Mouse (Mus musculus) embryonic facial prominence, embryonic 15.5 days (tissue): ENCODE measurements around the gene Slc8a1. TPM values are rescaled to one million over a fixed set of nuclear protein-coding genes. Genes with fewer than 3 reads are reported as not detected.

Source experiments
- ATAC-seq: fragments of 200-750 bp; cut with Nextera tagmentation; 2 replicates; pipeline ENCODE4 v1.8.0; 2017; ENCODE audit warnings: low read depth, moderate TSS enrichment; ENCODE audit not compliant: insufficient number of reproducible peaks, low FRiP score, low TSS enrichment
- H3K27ac ChIP-seq: fragments of 300-500 bp; sonication (generic); replicated peaks from 2 replicates; pipeline ENCODE4 v1.5.1; 2015; ENCODE audit warnings: mild to moderate bottlenecking, inconsistent platforms
- H3K27me3 ChIP-seq: fragments of 300-500 bp; sonication (generic); 2 replicates; pipeline ENCODE4 v1.6.1; 2015; ENCODE audit warnings: inconsistent platforms
- H3K36me3 ChIP-seq: fragments of 300-500 bp; sonication (generic); 2 replicates; pipeline ENCODE4 v1.6.1; 2015; ENCODE audit warnings: mild to moderate bottlenecking, inconsistent platforms
- H3K4me1 ChIP-seq: fragments of 300-500 bp; sonication (generic); 2 replicates; pipeline ENCODE4 v1.6.1; 2015; ENCODE audit warnings: inconsistent platforms
- H3K4me2 ChIP-seq: fragments of 300-500 bp; sonication (generic); replicated peaks from 2 replicates; pipeline ENCODE4 v1.6.1; 2015; ENCODE audit warnings: mild to moderate bottlenecking, inconsistent platforms
- H3K4me3 ChIP-seq: fragments of 300-500 bp; sonication (generic); replicated peaks from 2 replicates; pipeline ENCODE4 v1.5.1; 2015; ENCODE audit warnings: mild to moderate bottlenecking, inconsistent platforms
- H3K9ac ChIP-seq: fragments of 300-500 bp; sonication (generic); 2 replicates; pipeline ENCODE4 v1.6.1; 2015; ENCODE audit warnings: inconsistent platforms
- H3K9me3 ChIP-seq: fragments of 300-500 bp; sonication (generic); replicated peaks from 2 replicates; pipeline ENCODE4 v1.6.1; 2016; ENCODE audit warnings: inconsistent platforms
- WGBS: fragments of 180-500 bp; shearing (Covaris S2); methylation state at CpG from one replicate; pipeline ENCODE4 v1.1.7; 2015; 5-methylcytosine and 5-hydroxymethylcytosine counted together
- polyA plus RNA-seq: library from polyadenylated mRNA; unstranded; fragments of >200 nt; fragmentation: Nextera tagmentation; extraction: Ambion mirVana; gene quantifications from 2 replicates; pipeline ENCODE4 v1.2.1, GENCODE M21; 2015

Slc8a1 gene
- polyA plus RNA-seq, 1 experiment from 2014 or later: 3.3 TPM

DNA sequence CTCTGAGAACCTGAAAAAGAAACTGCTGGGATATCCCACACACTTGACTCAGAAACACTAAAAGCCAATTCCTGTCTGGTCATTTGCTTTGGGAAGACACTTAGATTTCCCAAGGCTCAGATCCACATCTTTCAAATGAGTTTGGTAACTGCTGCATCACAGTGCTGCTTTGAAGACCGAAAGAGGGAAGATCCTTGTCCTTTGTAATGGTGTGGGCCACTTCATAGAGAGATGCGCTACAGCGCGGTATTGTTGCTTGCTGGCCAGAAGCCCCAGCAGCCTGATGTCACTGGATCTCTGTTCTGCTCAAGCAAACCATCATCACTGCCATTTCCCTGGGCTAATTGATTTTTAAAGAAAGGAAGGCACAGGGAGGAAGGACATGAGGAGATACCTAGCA is 325.4 kb downstream of the Slc8a1 start:
- H3K36me3 ChIP-seq: no peaks in the 10 kb centered on the region
- no peak overlapping the region for H3K9ac ChIP-seq
- H3K9me3 ChIP-seq: no peaks in the 10 kb centered on the region
- H3K27ac ChIP-seq: no peak overlapping the region
- no peak overlapping the region for H3K4me2 ChIP-seq
- no peaks in the 10 kb centered on the region for H3K27me3 ChIP-seq
- no peaks in the 10 kb centered on the region for H3K4me1 ChIP-seq
- H3K4me3 ChIP-seq: no peak overlapping the region
- WGBS: 95% methylated on average over 4 of the region's 4 CpGs
- ATAC-seq: no peak

- 75% methylated on average over 4 of the region's 4 CpGs for WGBS
- Histone ChIP-seq H3K9ac (no peak overlapping the region), H3K27ac (no peak overlapping the region), H3K4me3 (no peak overlapping the region), H3K4me1 (no peaks in the 10 kb centered on the region), H3K9me3 (no peaks in the 10 kb centered on the region), H3K36me3 (no peaks in the 10 kb centered on the region), H3K27me3 (no peaks in the 10 kb centered on the region), H3K4me2 (no peak overlapping the region)
- no peak for ATAC-seq
These were observed 334.0 kb downstream of the Slc8a1 start for GRCm38 (mm10) chr17:81404225-81404624.

GRCm38 (mm10) chr17:81403121-81403520 is 335.1 kb downstream of the Slc8a1 start:
- no peak overlapping the region for H3K27ac ChIP-seq
- ATAC-seq: no peak

GRCm38 (mm10) chr17:81402636-81403035 is 335.5 kb downstream of the Slc8a1 start:
- H3K36me3 ChIP-seq: no peaks in the 10 kb centered on the region
- ATAC-seq: no peak
- no peaks in the 10 kb centered on the region for H3K4me1 ChIP-seq
- no peak overlapping the region for H3K27ac ChIP-seq
- 52% methylated on average over 2 of the region's 2 CpGs for WGBS
- H3K4me2 ChIP-seq: no peak overlapping the region
- no peak overlapping the region for H3K9ac ChIP-seq
- H3K4me3 ChIP-seq: no peak overlapping the region
- H3K27me3 ChIP-seq: no peaks in the 10 kb centered on the region
- no peaks in the 10 kb centered on the region for H3K9me3 ChIP-seq

More at GRCm38 (mm10) chr17:81403121-81403520, 335.1 kb downstream of the Slc8a1 start:
- Histone ChIP-seq H3K9ac (no peak overlapping the region), H3K4me1 (no peaks in the 10 kb centered on the region), H3K9me3 (no peaks in the 10 kb centered on the region), H3K4me3 (no peak overlapping the region), H3K27me3 (no peaks in the 10 kb centered on the region), H3K4me2 (no peak overlapping the region), H3K36me3 (no peaks in the 10 kb centered on the region)
- WGBS: 65% methylated on average over 4 of the region's 4 CpGs

GRCm38 (mm10) chr17:81400377-81400776 is 337.8 kb downstream of the Slc8a1 start:
- Histone ChIP-seq H3K27ac (no peak overlapping the region), H3K9me3 (no peaks in the 10 kb centered on the region), H3K4me2 (no peak overlapping the region), H3K27me3 (no peaks in the 10 kb centered on the region), H3K4me3 (no peak overlapping the region), H3K9ac (no peak overlapping the region), H3K36me3 (no peaks in the 10 kb centered on the region), H3K4me1 (no peaks in the 10 kb centered on the region)
- 75% methylated on average over 5 of the region's 5 CpGs for WGBS
- ATAC-seq: no peak

- Histone ChIP-seq H3K9me3 (no peaks in the 10 kb centered on the region), H3K4me1 (no peaks in the 10 kb centered on the region), H3K4me3 (no peak overlapping the region), H3K36me3 (no peaks in the 10 kb centered on the region), H3K9ac (no peak overlapping the region), H3K27ac (no peak overlapping the region), H3K27me3 (no peaks in the 10 kb centered on the region), H3K4me2 (no peak overlapping the region)
- ATAC-seq: no peak
- 73% methylated on average over 1 of the region's 1 CpGs for WGBS
These were observed 340.7 kb downstream of the Slc8a1 start for GRCm38 (mm10) chr17:81397434-81397833.

DNA sequence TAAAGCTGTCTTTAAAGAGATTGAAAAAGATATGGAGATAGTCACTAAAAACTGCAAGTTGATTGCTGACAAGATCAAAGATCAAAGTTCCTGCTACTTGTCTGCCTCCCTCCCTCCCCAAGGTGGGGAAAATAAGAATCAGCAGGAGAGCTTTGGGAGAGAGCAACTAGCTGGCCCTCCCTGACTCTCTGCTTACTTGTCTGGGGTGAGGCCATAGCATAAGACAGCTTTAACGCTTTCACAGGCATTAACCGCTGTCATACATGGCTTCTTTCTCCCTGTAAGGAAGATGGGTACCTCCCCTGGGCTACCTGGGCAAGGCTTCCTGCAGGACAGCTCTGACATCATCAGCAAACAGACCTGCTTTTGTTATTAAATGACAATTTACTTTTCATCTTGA is 344.1 kb downstream of the Slc8a1 start:
- 47% methylated on average over 2 of the region's 2 CpGs for WGBS
- H3K4me1 ChIP-seq: no peaks in the 10 kb centered on the region
- no peaks in the 10 kb centered on the region for H3K36me3 ChIP-seq
- no peaks in the 10 kb centered on the region for H3K27me3 ChIP-seq
- ATAC-seq: no peak
- no peaks in the 10 kb centered on the region for H3K9me3 ChIP-seq
- no peak overlapping the region for H3K27ac ChIP-seq
- H3K4me2 ChIP-seq: no peak overlapping the region
- no peak overlapping the region for H3K4me3 ChIP-seq
- no peak overlapping the region for H3K9ac ChIP-seq

- 50% methylated on average over 4 of the region's 4 CpGs for WGBS
- H3K36me3 ChIP-seq: no peaks in the 10 kb centered on the region
- no peaks in the 10 kb centered on the region for H3K9me3 ChIP-seq
- no peaks in the 10 kb centered on the region for H3K27me3 ChIP-seq
- H3K27ac ChIP-seq: no peak overlapping the region
- ATAC-seq: no peak
- no peak overlapping the region for H3K9ac ChIP-seq
- H3K4me2 ChIP-seq: no peak overlapping the region
- no peak overlapping the region for H3K4me3 ChIP-seq
- no peaks in the 10 kb centered on the region for H3K4me1 ChIP-seq
These were observed 345.1 kb downstream of the Slc8a1 start for GRCm38 (mm10) chr17:81393040-81393439.

GRCm38 (mm10) chr17:81391478-81391877 is 346.7 kb downstream of the Slc8a1 start:
- ATAC-seq: no peak
- H3K4me3 ChIP-seq: no peak overlapping the region
- no peak overlapping the region for H3K4me2 ChIP-seq
- no peaks in the 10 kb centered on the region for H3K27me3 ChIP-seq
- no peaks in the 10 kb centered on the region for H3K4me1 ChIP-seq
- H3K27ac ChIP-seq: no peak overlapping the region
- 87% methylated on average over 7 of the region's 7 CpGs for WGBS
- no peaks in the 10 kb centered on the region for H3K9me3 ChIP-seq
- no peaks in the 10 kb centered on the region for H3K36me3 ChIP-seq
- H3K9ac ChIP-seq: no peak overlapping the region

GRCm38 (mm10) chr17:81390790-81391189 is 347.4 kb downstream of the Slc8a1 start:
- Histone ChIP-seq H3K4me2 (no peak overlapping the region), H3K9ac (no peak overlapping the region), H3K9me3 (no peaks in the 10 kb centered on the region), H3K27me3 (no peaks in the 10 kb centered on the region), H3K4me3 (no peak overlapping the region), H3K27ac (no peak overlapping the region), H3K36me3 (no peaks in the 10 kb centered on the region), H3K4me1 (no peaks in the 10 kb centered on the region)
- WGBS: 80% methylated on average over 3 of the region's 3 CpGs
- no peak for ATAC-seq

- no peaks in the 10 kb centered on the region for H3K9me3 ChIP-seq
These were observed 352.1 kb downstream of the Slc8a1 start for GRCm38 (mm10) chr17:81386118-81386517.

DNA sequence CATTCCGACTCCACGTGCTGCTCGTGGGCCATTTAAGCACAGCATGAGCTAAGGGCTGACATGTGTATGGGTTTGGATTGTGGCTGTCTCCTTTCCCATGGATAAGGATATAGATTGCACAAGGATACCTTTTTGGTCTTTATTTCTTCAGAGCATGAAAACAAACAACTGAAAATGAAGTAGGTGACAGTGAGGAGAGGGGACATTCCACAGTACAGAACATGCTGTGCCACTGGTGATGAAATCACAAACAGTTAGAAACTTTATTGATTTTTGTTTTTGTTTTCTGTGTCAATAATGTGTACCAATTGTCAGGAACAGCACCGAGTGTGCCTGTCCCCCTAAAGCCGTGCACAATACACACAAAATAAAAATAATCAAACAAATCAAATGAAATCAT is 352.7 kb downstream of the Slc8a1 start:
- Histone ChIP-seq H3K4me3 (no peak overlapping the region), H3K4me1 (no peaks in the 10 kb centered on the region), H3K4me2 (no peak overlapping the region), H3K9ac (no peak overlapping the region), H3K27me3 (no peaks in the 10 kb centered on the region), H3K27ac (no peak overlapping the region), H3K36me3 (no peaks in the 10 kb centered on the region), H3K9me3 (no peaks in the 10 kb centered on the region)
- WGBS: 92% methylated on average over 5 of the region's 5 CpGs
- ATAC-seq: no peak

More at GRCm38 (mm10) chr17:81386118-81386517, 352.1 kb downstream of the Slc8a1 start:
- Histone ChIP-seq H3K4me3 (no peak overlapping the region), H3K36me3 (no peaks in the 10 kb centered on the region), H3K9ac (no peak overlapping the region), H3K4me2 (no peak overlapping the region), H3K27ac (no peak overlapping the region), H3K27me3 (no peaks in the 10 kb centered on the region), H3K4me1 (no peaks in the 10 kb centered on the region)
- ATAC-seq: no peak
- WGBS: 86% methylated on average over 2 of the region's 2 CpGs
